Mouse (Mus musculus) olfactory bulb, adult 2 months (tissue): ENCODE measurements around the gene Rasip1.

ENCODE experiments used
- CTCF ChIP-seq: fragments of 200-500 bp; IDR thresholded peaks from 2 replicates; pipeline ENCODE4 v1.5.1; 2012; ENCODE audit warnings: low read depth, mild to moderate bottlenecking, low read length, moderate library complexity; ENCODE audit not compliant: insufficient read depth
- POLR2A ChIP-seq: fragments of 200-500 bp; IDR thresholded peaks from 2 replicates; pipeline ENCODE4 v1.6.1; 2012; ENCODE audit warnings: mild to moderate bottlenecking, low read depth, low read length, moderate library complexity; ENCODE audit not compliant: insufficient read depth

- TF ChIP-seq CTCF (peak; percentile 84; the same call in 1 of the 2 replicates), POLR2A (peak; percentile 52; the same call in 1 of the 2 replicates)
Observed at GRCm38 (mm10) chr7:45628364-45629294, 1.3 kb downstream of the Rasip1 start.
